Mouse (Mus musculus): ENCODE results near the gene Gm4214. TPM values are rescaled to one million over a fixed set of nuclear protein-coding genes. Genes with fewer than 3 reads are reported as not detected.
"Not testable (repeated sequence)": the region's sequence is repeated elsewhere in the genome, so short reads cannot be mapped to it uniquely, and the experiment has no call there.

Gm4214 gene
- not detected for total RNA-seq (2021)
- long read RNA-seq, experiment 1: 0 reads
- long read RNA-seq, experiment 2: 0 reads

DNA sequence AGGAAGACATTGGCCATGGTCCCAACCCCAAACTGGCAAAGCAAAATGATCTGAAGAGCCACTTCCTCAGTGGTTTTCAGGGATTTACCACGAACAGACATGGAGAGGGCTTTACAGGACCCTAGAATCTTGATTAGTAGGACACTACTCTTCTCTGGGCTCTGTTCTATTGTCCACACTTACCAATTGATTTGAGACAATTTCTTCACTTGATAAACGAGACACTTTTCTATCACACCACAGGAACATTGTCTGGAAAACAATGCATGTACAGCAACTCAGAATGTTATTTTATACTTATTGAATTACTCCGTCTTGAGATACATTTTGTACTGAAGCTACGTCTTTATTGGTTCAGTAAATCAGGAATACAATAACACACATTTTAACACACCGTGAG lies at the start of gene Gm4214:
Gene Gm4214, minus strand, starts transcription at position 101 of the 400 bp plus-strand sequence.
- intact Hi-C loops (cut with DNase I); DNase-seq: not testable (repeated sequence)

DNA sequence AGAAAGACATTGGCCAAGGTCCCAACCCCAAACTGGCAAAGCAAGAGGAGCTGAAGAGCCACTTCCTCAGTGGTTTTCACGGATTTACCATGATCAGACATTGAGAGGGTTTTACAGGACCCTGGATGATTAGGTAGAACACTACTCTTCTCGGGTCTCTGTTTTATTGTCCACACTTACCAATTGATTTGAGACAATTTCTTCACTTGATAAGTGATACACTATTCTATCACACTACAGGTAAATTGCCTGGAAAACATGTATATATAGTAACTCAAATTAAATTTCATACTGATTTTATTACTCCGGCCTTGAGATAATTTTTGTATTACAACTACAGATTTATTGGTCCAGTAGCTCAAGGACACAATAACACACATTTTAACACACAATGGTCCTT lies 35.4 kb upstream of the Gm4214 start, which contains the start of gene Gm4216:
Gene Gm4216, minus strand, starts transcription at position 101 of the 400 bp plus-strand sequence.
- DNase-seq; intact Hi-C loops (cut with DNase I): not testable (repeated sequence)

Other genes starting within 250 kb of the Gm4214 start
- not detected for gene Vmn1r157, start 223.0 kb downstream of the Gm4214 start, total RNA-seq (2021)
- gene Vmn1r158, start 193.9 kb downstream of the Gm4214 start, total RNA-seq (2021): not detected
- gene Vmn1r159, start 141.1 kb downstream of the Gm4214 start, total RNA-seq (2021): not detected
- gene Vmn1r160, start 113.4 kb downstream of the Gm4214 start, total RNA-seq (2021): not detected
- gene Gm4216, start 35.2 kb upstream of the Gm4214 start, total RNA-seq (2021): not detected
- not detected for gene Vmn1r163, start 70.9 kb upstream of the Gm4214 start, total RNA-seq (2021)
- not detected for gene Gm8720, start 82.8 kb upstream of the Gm4214 start, total RNA-seq (2021)
- not detected for gene Gm10662, start 159.8 kb upstream of the Gm4214 start, total RNA-seq (2021)
- not detected for gene Vmn1r165, start 232.7 kb upstream of the Gm4214 start, total RNA-seq (2021)

Measured in heart, postnatal 14 days (tissue).